Mouse (Mus musculus) G1E (cell line): ENCODE results near the gene Tcerg1l.

Source experiments
- CTCF ChIP-seq: IDR thresholded peaks from 2 replicates; pipeline ENCODE4 v1.5.1; 2012; ENCODE audit warnings: low read depth, low read length, inconsistent platforms, mixed read lengths
- GATA1 ChIP-seq: IDR thresholded peaks from 2 replicates; pipeline ENCODE4 v1.6.1; 2012; ENCODE audit warnings: borderline replicate concordance, low read length, inconsistent platforms, mixed read lengths
- GATA2 ChIP-seq: IDR thresholded peaks from 2 replicates; pipeline ENCODE4 v1.6.1; 2012; ENCODE audit warnings: low read depth, low read length, inconsistent platforms, borderline replicate concordance
- POLR2AphosphoS5 ChIP-seq: IDR thresholded peaks from 2 replicates; pipeline ENCODE4 v1.6.1; 2012; ENCODE audit warnings: low read depth, low read length, inconsistent platforms; ENCODE audit not compliant: insufficient replicate concordance
- TAL1 ChIP-seq: conservative IDR thresholded peaks from 2 replicates; pipeline ENCODE4 v1.6.1; 2012; ENCODE audit warnings: low read depth, low read length, inconsistent platforms, mixed read lengths

- TF ChIP-seq GATA1 (no peak), CTCF (no peak), TAL1 (no peak), GATA2 (no peak), POLR2AphosphoS5 (no peak)
Observed at GRCm38 (mm10) chr7:138337946-138338345, 59.6 kb downstream of the Tcerg1l start.
